Mouse (Mus musculus): ENCODE data around the gene Nhlrc1. TPM values are rescaled to one million over a fixed set of nuclear protein-coding genes. Genes with fewer than 3 reads are reported as not detected.

Gene Nhlrc1
- polyA plus RNA-seq, 1 experiment from 2014 or later: 0.55 TPM

DNA sequence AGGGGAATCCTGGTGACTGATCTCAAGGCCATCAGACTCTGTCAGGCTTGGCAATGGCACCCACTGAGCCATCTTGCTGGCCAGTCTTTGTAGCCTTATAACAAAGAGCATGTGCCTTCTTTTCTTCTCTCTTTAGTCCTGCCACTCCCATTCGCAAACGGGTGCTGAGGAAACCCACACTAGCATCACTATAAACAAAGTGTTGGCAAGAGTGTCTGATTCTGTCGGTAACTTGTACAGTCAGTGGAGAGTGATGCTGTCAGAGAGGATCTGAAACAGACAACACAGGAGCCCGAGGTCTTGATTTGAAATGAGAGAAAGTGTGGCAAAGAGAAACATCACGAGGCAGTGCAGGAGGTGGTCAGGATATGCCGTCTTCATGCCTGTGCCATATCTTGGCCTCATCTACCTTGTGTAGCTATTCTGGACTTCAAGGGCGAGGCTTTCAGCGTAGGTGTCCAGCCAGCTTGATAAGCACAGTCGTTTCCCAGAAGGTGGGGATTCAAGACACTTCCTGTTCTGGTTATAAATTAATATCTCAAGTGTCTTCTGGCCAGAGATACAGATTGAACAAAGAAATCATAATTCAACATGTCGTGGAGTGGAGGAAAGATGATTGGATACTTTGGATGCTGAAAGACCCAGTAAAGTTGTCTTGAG is 44.2 kb downstream of the Nhlrc1 start:
- H3K4me1 ChIP-seq (ENCODE audit: control insufficient read depth, low read depth, low read length): no peaks in the 10 kb centered on the region
- no peak overlapping the region for H3K4me3 ChIP-seq (ENCODE audit: low read depth, low read length)
- WGBS (ENCODE audit: insufficient replicate concordance): 37% methylated on average over 10 of the region's 10 CpGs
- ATAC-seq (ENCODE audit: low read depth): no peak
- H3K9ac ChIP-seq (ENCODE audit: low read depth, low read length): no peak overlapping the region
- no peaks in the 10 kb centered on the region for H3K36me3 ChIP-seq (ENCODE audit: control insufficient read depth, insufficient read depth)
- H3K4me2 ChIP-seq (ENCODE audit: low read depth, low read length): no peak overlapping the region
- H3K27me3 ChIP-seq (ENCODE audit: control insufficient read depth, insufficient read depth, low read depth, low read length): no peaks in the 10 kb centered on the region
- H3K27ac ChIP-seq (ENCODE audit: low read length): no peak overlapping the region
- H3K9me3 ChIP-seq (replicated peaks; ENCODE audit: control insufficient read depth, low read length): no peaks in the 10 kb centered on the region

- no peaks in the 10 kb centered on the region for H3K36me3 ChIP-seq (ENCODE audit: control insufficient read depth, insufficient read depth)
- 79% methylated on average over 2 of the region's 2 CpGs for WGBS (ENCODE audit: insufficient replicate concordance)
- no peak overlapping the region for H3K9ac ChIP-seq (ENCODE audit: low read depth, low read length)
These were observed 46.0 kb downstream of the Nhlrc1 start for GRCm38 (mm10) chr13:46968626-46969025.

GRCm38 (mm10) chr13:46967308-46967707 is 47.3 kb downstream of the Nhlrc1 start:
- H3K27ac ChIP-seq (ENCODE audit: low read length): no peak overlapping the region
- no peak overlapping the region for H3K9ac ChIP-seq (ENCODE audit: low read depth, low read length)
- H3K36me3 ChIP-seq (ENCODE audit: control insufficient read depth, insufficient read depth): no peaks in the 10 kb centered on the region
- H3K4me3 ChIP-seq (ENCODE audit: low read depth, low read length): no peak overlapping the region
- 52% methylated on average over 4 of the region's 4 CpGs for WGBS (ENCODE audit: insufficient replicate concordance)
- no peak overlapping the region for H3K4me2 ChIP-seq (ENCODE audit: low read depth, low read length)
- no peaks in the 10 kb centered on the region for H3K4me1 ChIP-seq (ENCODE audit: control insufficient read depth, low read depth, low read length)
- no peak for ATAC-seq (ENCODE audit: low read depth)
- no peaks in the 10 kb centered on the region for H3K9me3 ChIP-seq (replicated peaks; ENCODE audit: control insufficient read depth, low read length)
- no peaks in the 10 kb centered on the region for H3K27me3 ChIP-seq (ENCODE audit: control insufficient read depth, insufficient read depth, low read depth, low read length)

More at GRCm38 (mm10) chr13:46968626-46969025, 46.0 kb downstream of the Nhlrc1 start:
- Histone ChIP-seq H3K27me3 (ENCODE audit: control insufficient read depth, insufficient read depth, low read depth, low read length) (no peaks in the 10 kb centered on the region), H3K27ac (ENCODE audit: low read length) (no peak overlapping the region), H3K4me2 (ENCODE audit: low read depth, low read length) (no peak overlapping the region), H3K4me1 (ENCODE audit: control insufficient read depth, low read depth, low read length) (no peaks in the 10 kb centered on the region), H3K9me3 (replicated peaks; ENCODE audit: control insufficient read depth, low read length) (no peaks in the 10 kb centered on the region), H3K4me3 (ENCODE audit: low read depth, low read length) (no peak overlapping the region)
- no peak for ATAC-seq (ENCODE audit: low read depth)

Other genes starting within 250 kb of the Nhlrc1 start
- 1.5 and 1.7 TPM in 2 replicates for gene Kif13a, start 85.0 kb downstream of the Nhlrc1 start, polyA plus RNA-seq (2015; fragmentation: Nextera tagmentation; extraction: Ambion mirVana)
- 3.7 and 3.8 TPM in 2 replicates for gene Kdm1b, start 28.6 kb upstream of the Nhlrc1 start, polyA plus RNA-seq (2015; fragmentation: Nextera tagmentation; extraction: Ambion mirVana)
- gene Tpmt, start 29.9 kb upstream of the Nhlrc1 start, polyA plus RNA-seq (2015; fragmentation: Nextera tagmentation; extraction: Ambion mirVana): 11.5 and 13.1 TPM in 2 replicates
- 294 and 338 TPM in 2 replicates for gene Dek, start 91.4 kb upstream of the Nhlrc1 start, polyA plus RNA-seq (2015; fragmentation: Nextera tagmentation; extraction: Ambion mirVana)
- 2.4 and 2.5 TPM in 2 replicates for gene Rnf144b, start 107.8 kb upstream of the Nhlrc1 start, polyA plus RNA-seq (2015; fragmentation: Nextera tagmentation; extraction: Ambion mirVana)

All from liver, embryonic 16.5 days (tissue).